Mouse (Mus musculus): ENCODE measurements at regions not wholly inside any gene's neighbourhood (a gene's known extent, or its start where the extent isn't known, plus 50 kb on each side); places are given as distances from the start of the nearest gene placed in this dataset.

DNA sequence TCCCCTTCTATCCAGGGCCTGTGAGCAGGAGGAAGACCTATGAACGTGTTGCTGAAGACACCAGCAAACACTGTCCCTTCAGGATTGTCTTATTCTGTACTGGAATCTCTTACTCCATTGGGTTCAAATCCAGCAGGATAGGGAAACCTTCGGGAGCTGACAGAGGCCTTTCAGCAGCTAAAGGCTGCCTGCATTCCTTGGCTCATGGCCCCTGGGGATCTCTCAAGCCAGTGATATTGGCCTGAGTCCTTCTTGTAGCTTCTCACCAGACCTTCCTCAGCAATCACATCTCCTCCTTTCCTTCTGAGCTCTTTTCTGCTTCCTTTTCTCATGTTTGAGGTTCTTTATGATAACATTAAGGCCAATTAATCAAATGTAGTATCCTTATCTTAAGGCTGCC, 103.8 kb upstream of the Sh3bp4 start:
- H3K36me3 ChIP-seq (ENCODE audit: control insufficient read depth, insufficient read depth): no peaks in the 10 kb centered on the region
- H3K4me2 ChIP-seq (replicated peaks; ENCODE audit: low read depth): no peak overlapping the region
- no peak for TF ChIP-seq CTCF (IDR thresholded peaks at IDR 0.05; ENCODE audit: low read depth)
- 67% methylated on average over 2 of the region's 2 CpGs for WGBS
- no peak for ATAC-seq
- H3K4me1 ChIP-seq (replicated peaks; ENCODE audit: control insufficient read depth, insufficient read depth, low read length): no peaks in the 10 kb centered on the region
- H3K27ac ChIP-seq (ENCODE audit: low read depth, low read length): no peak overlapping the region
- no peaks in the 10 kb centered on the region for H3K9me3 ChIP-seq (ENCODE audit: control insufficient read depth)
- H3K4me3 ChIP-seq (ENCODE audit: low read depth, low read length): no peak overlapping the region
- H3K27me3 ChIP-seq (replicated peaks; ENCODE audit: control insufficient read depth, insufficient read depth, low read length): no peaks in the 10 kb centered on the region
- H3K9ac ChIP-seq (ENCODE audit: low read depth, low read length): no peak overlapping the region

DNA sequence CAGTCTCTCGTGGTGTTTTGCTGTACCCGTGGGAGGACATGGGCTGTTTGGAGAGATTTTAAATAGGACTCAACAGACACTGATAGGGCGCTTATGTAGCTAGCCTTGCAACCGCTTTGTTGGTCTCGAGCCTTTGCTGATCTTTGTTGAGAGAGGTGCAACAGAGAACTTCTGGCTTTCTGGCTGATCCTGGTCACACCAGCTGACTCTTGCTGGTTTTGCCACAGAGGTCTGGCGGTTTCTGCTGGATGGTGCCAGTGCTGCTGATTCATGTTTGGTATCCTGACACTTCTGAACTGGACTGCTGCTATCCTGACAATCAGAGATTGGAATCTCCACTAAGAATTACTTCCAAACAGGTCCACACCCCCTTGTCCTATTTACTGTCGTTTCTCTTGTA, 102.1 kb upstream of the Sh3bp4 start:
- Histone ChIP-seq H3K4me2 (replicated peaks; ENCODE audit: low read depth) (no peak overlapping the region), H3K27me3 (replicated peaks; ENCODE audit: control insufficient read depth, insufficient read depth, low read length) (no peaks in the 10 kb centered on the region), H3K4me3 (ENCODE audit: low read depth, low read length) (no peak overlapping the region), H3K27ac (ENCODE audit: low read depth, low read length) (no peak overlapping the region), H3K9me3 (ENCODE audit: control insufficient read depth) (no peaks in the 10 kb centered on the region), H3K4me1 (replicated peaks; ENCODE audit: control insufficient read depth, insufficient read depth, low read length) (no peaks in the 10 kb centered on the region), H3K9ac (ENCODE audit: low read depth, low read length) (no peak overlapping the region), H3K36me3 (ENCODE audit: control insufficient read depth, insufficient read depth) (no peaks in the 10 kb centered on the region)
- 79% methylated on average over 7 of the region's 7 CpGs for WGBS
- TF ChIP-seq CTCF (IDR thresholded peaks at IDR 0.05; ENCODE audit: low read depth): no peak
- ATAC-seq: no peak

DNA sequence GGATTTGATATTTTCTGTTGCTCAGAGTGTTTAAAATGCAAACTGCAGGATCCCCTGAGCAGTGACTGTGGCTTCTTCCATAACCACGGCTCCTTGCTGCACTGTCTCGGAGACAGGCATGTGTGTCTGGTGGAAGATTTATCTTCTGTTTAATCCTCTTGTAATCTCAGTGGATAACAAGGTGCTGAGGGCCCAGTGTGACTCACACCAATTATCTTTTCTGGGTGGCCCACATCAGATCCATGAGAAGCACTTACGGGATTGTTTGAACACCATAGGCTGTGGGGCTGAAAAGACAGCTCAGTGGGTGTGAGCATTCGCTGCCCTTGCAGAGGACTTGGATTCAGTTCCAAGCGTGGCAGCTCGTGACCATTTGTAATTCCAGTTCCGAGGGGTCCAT, 101.2 kb upstream of the Sh3bp4 start:
- Histone ChIP-seq H3K27me3 (replicated peaks; ENCODE audit: control insufficient read depth, insufficient read depth, low read length) (no peaks in the 10 kb centered on the region), H3K4me2 (replicated peaks; ENCODE audit: low read depth) (no peak overlapping the region), H3K9ac (ENCODE audit: low read depth, low read length) (no peak overlapping the region), H3K27ac (ENCODE audit: low read depth, low read length) (no peak overlapping the region), H3K36me3 (ENCODE audit: control insufficient read depth, insufficient read depth) (no peaks in the 10 kb centered on the region), H3K4me3 (ENCODE audit: low read depth, low read length) (no peak overlapping the region), H3K4me1 (replicated peaks; ENCODE audit: control insufficient read depth, insufficient read depth, low read length) (no peaks in the 10 kb centered on the region), H3K9me3 (ENCODE audit: control insufficient read depth) (no peaks in the 10 kb centered on the region)
- no peak for ATAC-seq
- 46% methylated on average over 7 of the region's 7 CpGs for WGBS
- TF ChIP-seq CTCF (IDR thresholded peaks at IDR 0.05; ENCODE audit: low read depth): no peak

DNA sequence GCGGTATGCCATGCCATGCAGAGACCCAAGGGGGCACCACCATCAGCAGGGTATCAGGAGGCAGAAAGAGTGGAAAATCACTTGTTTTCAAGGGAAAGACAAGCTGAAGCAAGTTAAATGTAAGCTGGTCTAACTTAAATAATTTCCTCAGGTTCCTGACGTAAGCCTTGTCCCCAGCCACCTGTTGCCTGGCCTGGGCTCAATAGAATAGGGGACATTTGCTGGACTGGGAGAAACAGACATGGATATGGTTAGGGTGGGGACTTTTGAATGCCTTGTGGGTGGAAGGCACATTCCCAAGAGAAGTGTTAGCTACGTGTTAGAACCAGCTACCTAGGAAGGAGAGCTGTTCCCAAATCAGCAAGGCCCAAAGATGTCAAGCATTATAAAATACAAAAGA, 100.6 kb upstream of the Sh3bp4 start:
- Histone ChIP-seq H3K4me1 (replicated peaks; ENCODE audit: control insufficient read depth, insufficient read depth, low read length) (no peaks in the 10 kb centered on the region), H3K36me3 (ENCODE audit: control insufficient read depth, insufficient read depth) (no peaks in the 10 kb centered on the region), H3K9ac (ENCODE audit: low read depth, low read length) (no peak overlapping the region), H3K9me3 (ENCODE audit: control insufficient read depth) (no peaks in the 10 kb centered on the region), H3K4me2 (replicated peaks; ENCODE audit: low read depth) (no peak overlapping the region), H3K4me3 (ENCODE audit: low read depth, low read length) (no peak overlapping the region), H3K27me3 (replicated peaks; ENCODE audit: control insufficient read depth, insufficient read depth, low read length) (no peaks in the 10 kb centered on the region), H3K27ac (ENCODE audit: low read depth, low read length) (no peak overlapping the region)
- WGBS: 89% methylated on average over 3 of the region's 3 CpGs
- TF ChIP-seq CTCF (IDR thresholded peaks at IDR 0.05; ENCODE audit: low read depth): no peak
- no peak for ATAC-seq

DNA sequence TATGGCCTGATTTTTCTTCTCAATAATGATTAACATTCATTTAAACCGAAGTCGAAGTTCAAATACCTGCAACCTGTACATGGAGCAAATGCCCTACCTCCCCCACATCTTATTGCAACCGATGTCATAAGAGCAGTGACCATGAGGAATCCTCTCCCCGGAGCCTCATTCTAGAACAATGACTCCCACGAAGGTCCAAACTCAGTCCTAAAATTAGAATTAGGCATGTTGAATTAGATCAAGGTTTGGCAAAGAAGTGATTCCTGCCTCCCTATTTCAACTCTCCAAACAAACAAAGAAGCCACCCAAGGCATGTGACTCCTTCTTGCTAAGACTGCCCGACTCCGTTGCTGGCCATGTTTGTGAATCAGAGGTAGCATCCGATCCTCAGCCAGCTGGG, 94.1 kb upstream of the Sh3bp4 start:
- Histone ChIP-seq H3K4me1 (replicated peaks; ENCODE audit: control insufficient read depth, insufficient read depth, low read length) (no peaks in the 10 kb centered on the region), H3K4me3 (ENCODE audit: low read depth, low read length) (no peak overlapping the region), H3K27me3 (replicated peaks; ENCODE audit: control insufficient read depth, insufficient read depth, low read length) (no peaks in the 10 kb centered on the region), H3K9ac (ENCODE audit: low read depth, low read length) (no peak overlapping the region), H3K36me3 (ENCODE audit: control insufficient read depth, insufficient read depth) (no peaks in the 10 kb centered on the region), H3K27ac (ENCODE audit: low read depth, low read length) (no peak overlapping the region), H3K4me2 (replicated peaks; ENCODE audit: low read depth) (no peak overlapping the region), H3K9me3 (ENCODE audit: control insufficient read depth) (no peaks in the 10 kb centered on the region)
- WGBS: 60% methylated on average over 8 of the region's 8 CpGs
- no peak for ATAC-seq
- no peak for TF ChIP-seq CTCF (IDR thresholded peaks at IDR 0.05; ENCODE audit: low read depth)

DNA sequence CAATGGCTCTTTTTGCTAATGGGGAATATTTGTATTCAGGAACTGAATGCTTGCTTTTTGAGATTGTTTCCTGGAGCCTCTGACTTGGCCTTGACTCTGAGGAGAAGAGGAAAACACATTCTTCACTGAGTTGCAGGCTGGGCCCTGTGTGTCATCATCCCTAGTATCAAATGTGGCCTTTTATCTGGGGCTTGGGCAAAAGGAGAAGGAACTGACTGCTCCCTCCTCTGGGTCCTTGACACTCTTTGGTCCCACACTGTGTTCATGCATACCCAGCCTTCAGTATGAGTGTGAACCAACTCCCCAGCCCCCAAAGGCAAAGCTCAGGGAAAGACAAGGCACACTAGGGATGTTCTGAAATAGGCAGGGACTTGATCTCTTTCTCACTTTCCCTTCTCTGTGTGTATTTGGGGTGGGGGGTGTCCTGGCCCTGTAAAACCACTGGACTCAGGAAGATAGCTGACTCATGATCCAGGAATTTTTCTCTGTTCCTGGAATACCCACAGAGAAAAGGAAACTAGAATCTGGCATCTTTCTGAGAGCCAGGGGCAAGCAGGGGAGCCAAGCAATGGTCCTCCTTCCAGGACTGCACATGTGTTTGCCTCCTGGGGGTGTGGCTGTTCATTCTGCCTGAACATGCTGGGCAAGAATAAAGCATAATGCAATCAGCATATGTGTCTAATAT, 82.1 kb upstream of the Sh3bp4 start:
- no peaks in the 10 kb centered on the region for H3K36me3 ChIP-seq (ENCODE audit: control insufficient read depth, insufficient read depth)
- no peak for TF ChIP-seq CTCF (IDR thresholded peaks at IDR 0.05; ENCODE audit: low read depth)
- no peaks in the 10 kb centered on the region for H3K4me1 ChIP-seq (replicated peaks; ENCODE audit: control insufficient read depth, insufficient read depth, low read length)
- H3K27ac ChIP-seq (ENCODE audit: low read depth, low read length): no peak overlapping the region
- no peak overlapping the region for H3K4me2 ChIP-seq (replicated peaks; ENCODE audit: low read depth)
- H3K4me3 ChIP-seq (ENCODE audit: low read depth, low read length): no peak overlapping the region
- no peak for ATAC-seq
- H3K9me3 ChIP-seq (ENCODE audit: control insufficient read depth): no peaks in the 10 kb centered on the region
- H3K27me3 ChIP-seq (replicated peaks; ENCODE audit: control insufficient read depth, insufficient read depth, low read length): no peaks in the 10 kb centered on the region
- H3K9ac ChIP-seq (ENCODE audit: low read depth, low read length): no peak overlapping the region

All from intestine, postnatal 0 days (tissue).